Mouse (Mus musculus) regulatory T cell (primary cell): ENCODE results near the gene Uck1.

Source experiments
- in situ Hi-C: fragments of 300-600 bp; cut with MboI, MseI; formaldehyde crosslinking; loops from one replicate; pipeline ENCODE4 v1.15.1; 2025; ENCODE audit warnings: high pct_unique_total_duplicates

The Uck1 gene

GRCm38 (mm10) chr2:32258887-32259533 is 949 bp downstream of the Uck1 start:
- in situ Hi-C loops: no loop called here

GRCm38 (mm10) chr2:32256273-32256672 is 3.7 kb downstream of the Uck1 start:
- in situ Hi-C loops: no loop called here

GRCm38 (mm10) chr2:32254563-32254962 is 5.4 kb downstream of the Uck1 start:
- in situ Hi-C loops: no loop called here

GRCm38 (mm10) chr2:32253352-32253751 is 6.6 kb downstream of the Uck1 start:
- in situ Hi-C loops: no loop called here

GRCm38 (mm10) chr2:32252658-32253057 is 7.3 kb downstream of the Uck1 start:
- in situ Hi-C loops: no loop called here

GRCm38 (mm10) chr2:32251791-32252527 is 8.0 kb downstream of the Uck1 start:
- in situ Hi-C loops: no loop called here

- in situ Hi-C loops: no loop called here
Measured at GRCm38 (mm10) chr2:32248377-32249361, 11.3 kb downstream of the Uck1 start.

- in situ Hi-C loops: no loop called here
Measured at GRCm38 (mm10) chr2:32246741-32247140, 13.2 kb downstream of the Uck1 start.

- in situ Hi-C loops: no loop called here
Measured at GRCm38 (mm10) chr2:32242986-32243385, 17.0 kb downstream of the Uck1 start.

GRCm38 (mm10) chr2:32240591-32240990 is 19.4 kb downstream of the Uck1 start:
- in situ Hi-C loops: no loop called here

- in situ Hi-C loops: no loop called here
Measured at GRCm38 (mm10) chr2:32238708-32239435, 21.1 kb downstream of the Uck1 start.

GRCm38 (mm10) chr2:32237571-32237970 is 22.4 kb downstream of the Uck1 start:
- in situ Hi-C loops: no loop called here

- in situ Hi-C loops: no loop called here
Measured at GRCm38 (mm10) chr2:32236760-32237487, 23.0 kb downstream of the Uck1 start.

- in situ Hi-C loops: no loop called here
Measured at GRCm38 (mm10) chr2:32235886-32236759, 23.8 kb downstream of the Uck1 start, which contains the start of gene Pomt1. Gene Pomt1 (plus strand): TSS chr2:32236590.

- in situ Hi-C loops: no loop called here
Measured at GRCm38 (mm10) chr2:32235433-32235832, 24.5 kb downstream of the Uck1 start.

- in situ Hi-C loops: no loop called here
Measured at GRCm38 (mm10) chr2:32222057-32222456, 37.9 kb downstream of the Uck1 start.

GRCm38 (mm10) chr2:32221577-32221976 is 38.4 kb downstream of the Uck1 start:
- in situ Hi-C loops: no loop called here

GRCm38 (mm10) chr2:32220969-32221368 is 39.0 kb downstream of the Uck1 start:
- in situ Hi-C loops: no loop called here

GRCm38 (mm10) chr2:32220021-32220420 is 39.9 kb downstream of the Uck1 start:
- in situ Hi-C loops: no loop called here

GRCm38 (mm10) chr2:32219501-32219900 is 40.5 kb downstream of the Uck1 start:
- in situ Hi-C loops: no loop called here
